Mouse (Mus musculus) forebrain, postnatal 0 days (tissue): ENCODE results near the gene Aes. TPM values are rescaled to one million over a fixed set of nuclear protein-coding genes. Genes with fewer than 3 reads are reported as not detected.

Experiments
- ATAC-seq: fragments of 200-750 bp; cut with Nextera tagmentation; 2 replicates; pipeline ENCODE4 v1.8.0; 2017; ENCODE audit warnings: mild to moderate bottlenecking, moderate library complexity
- DNase-seq: peaks from one replicate; pipeline ENCODE4 v3.0.0-alpha.2; 2015
- H3K27ac ChIP-seq: fragments of 300-500 bp; sonication (generic); 2 replicates; pipeline ENCODE4 v1.5.1; 2014; ENCODE audit warnings: low read depth, mild to moderate bottlenecking, antibody characterized with exemption, low read length, moderate library complexity, mixed read lengths
- H3K27me3 ChIP-seq: fragments of 300-500 bp; sonication (generic); 2 replicates; pipeline ENCODE4 v1.6.1; 2014; ENCODE audit warnings: mild to moderate bottlenecking, low read length, mixed read lengths; ENCODE audit not compliant: insufficient read depth
- H3K36me3 ChIP-seq: fragments of 300-500 bp; sonication (generic); 2 replicates; pipeline ENCODE4 v1.6.1; 2014; ENCODE audit warnings: mild to moderate bottlenecking, moderate library complexity; ENCODE audit not compliant: insufficient read depth
- H3K4me1 ChIP-seq: fragments of 300-500 bp; sonication (generic); 2 replicates; pipeline ENCODE4 v1.6.1; 2014; ENCODE audit warnings: antibody characterized with exemption; ENCODE audit not compliant: insufficient read depth
- H3K4me2 ChIP-seq: fragments of 300-500 bp; sonication (generic); 2 replicates; pipeline ENCODE4 v1.6.1; 2014; ENCODE audit warnings: low read depth, mild to moderate bottlenecking, moderate library complexity
- H3K4me3 ChIP-seq: fragments of 300-500 bp; sonication (generic); 2 replicates; pipeline ENCODE4 v1.5.1; 2014; ENCODE audit warnings: low read depth, low read length, mixed read lengths
- H3K9ac ChIP-seq: fragments of 300-500 bp; sonication (generic); 2 replicates; pipeline ENCODE4 v1.6.1; 2014; ENCODE audit warnings: mild to moderate bottlenecking
- H3K9me3 ChIP-seq: fragments of 300-500 bp; sonication (generic); 2 replicates; pipeline ENCODE4 v1.6.1; 2016; ENCODE audit warnings: low read length
- CTCF ChIP-seq: sonication (generic); IDR thresholded peaks from 2 replicates; pipeline ENCODE4 v1.5.1; 2016; ENCODE audit warnings: antibody characterized with exemption, control low read depth, low read depth
- WGBS: fragments of 180-500 bp; shearing (Covaris S2); extraction: QIAGEN DNeasy Blood & Tissue Kit; methylation state at CpG from one replicate; pipeline ENCODE4 v1.1.7; 2014; 5-methylcytosine and 5-hydroxymethylcytosine counted together
- polyA plus RNA-seq: library from polyadenylated mRNA; unstranded; fragments of >200 nt; fragmentation: Nextera tagmentation; extraction: Ambion mirVana; gene quantifications from 2 replicates; pipeline ENCODE4 v1.2.1, GENCODE M21; 2015
- total RNA-seq: library from RNA; depleted of rRNA; stranded (reverse); fragments of >200 nt; gene quantifications from 2 replicates; pipeline ENCODE4 v1.2.3, GENCODE M21; 2014

The Aes gene
- total and polyA plus RNA-seq, 2 experiments from 2014 or later: 450 to 802 TPM

DNA sequence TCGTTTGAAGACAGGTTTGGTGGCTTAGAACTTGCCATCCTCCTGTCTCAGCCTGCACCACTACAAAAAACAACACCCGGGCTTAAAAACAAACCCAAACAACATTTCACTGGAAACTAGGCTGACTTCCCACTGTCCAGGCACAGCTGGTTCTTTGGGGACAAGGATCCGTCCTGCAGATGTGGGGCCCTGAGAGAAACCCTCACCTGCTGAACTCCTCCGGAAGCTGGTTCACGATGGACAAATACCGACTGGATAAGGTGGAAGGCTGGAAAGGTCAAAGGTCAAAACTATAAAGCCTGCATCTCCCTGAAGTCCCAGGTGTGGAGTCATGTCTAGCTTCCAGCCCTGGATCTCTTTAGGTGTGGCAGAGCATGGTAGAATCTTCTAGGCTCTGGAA, 39.6 kb downstream of the Aes start:
- no peak for DNase-seq
- 66% methylated on average over 6 of the region's 6 CpGs for WGBS
- no peaks in the 10 kb centered on the region for H3K36me3 ChIP-seq
- no peak overlapping the region for H3K4me2 ChIP-seq
- H3K9me3 ChIP-seq: no peaks in the 10 kb centered on the region
- peaks cover 18% of the 10 kb centered on the region for H3K27me3 ChIP-seq
- H3K27ac ChIP-seq: no peak overlapping the region
- peaks cover 17% of the 10 kb centered on the region for H3K4me1 ChIP-seq
- no peak for ATAC-seq
- H3K4me3 ChIP-seq: no peak overlapping the region
- no peak overlapping the region for H3K9ac ChIP-seq
- TF ChIP-seq CTCF: no peak

GRCm38 (mm10) chr10:81599630-81600029, 40.3 kb downstream of the Aes start:
- no peak overlapping the region for H3K9ac ChIP-seq
- H3K27me3 ChIP-seq: peaks cover 17% of the 10 kb centered on the region
- H3K4me1 ChIP-seq: peaks cover 17% of the 10 kb centered on the region
- H3K4me3 ChIP-seq: no peak overlapping the region
- H3K9me3 ChIP-seq: no peaks in the 10 kb centered on the region
- ATAC-seq (no peak), DNase-seq (no peak)
- TF ChIP-seq CTCF: no peak
- H3K27ac ChIP-seq: no peak overlapping the region
- no peaks in the 10 kb centered on the region for H3K36me3 ChIP-seq
- no peak overlapping the region for H3K4me2 ChIP-seq
- WGBS: 88% methylated on average over 5 of the region's 5 CpGs

DNA sequence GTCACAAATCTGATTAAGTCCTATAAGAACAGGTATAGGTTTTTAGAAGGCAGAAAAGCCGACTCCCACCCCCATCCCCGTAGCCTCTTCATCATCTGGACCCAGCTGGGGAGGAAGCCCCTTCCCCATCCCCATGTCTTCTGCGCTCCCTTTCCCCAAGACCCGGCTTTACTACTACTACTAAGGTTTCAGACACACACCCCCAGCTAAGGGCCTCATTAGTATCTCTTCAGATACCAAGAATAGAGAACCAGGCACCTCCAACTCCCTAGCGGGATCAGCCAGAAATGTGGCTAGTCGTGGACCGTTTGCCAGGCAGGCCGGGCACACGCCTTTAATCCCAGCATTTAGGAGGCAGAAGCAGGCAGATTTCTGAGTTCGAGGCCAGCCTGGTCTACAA, 40.8 kb downstream of the Aes start:
- H3K4me3 ChIP-seq: no peak overlapping the region
- H3K4me2 ChIP-seq: no peak overlapping the region
- peaks cover 13% of the 10 kb centered on the region; the same call in 1 of the 2 replicates for H3K27me3 ChIP-seq
- H3K9ac ChIP-seq: no peak overlapping the region
- ATAC-seq: no peak
- no peak for TF ChIP-seq CTCF
- no peak overlapping the region for H3K27ac ChIP-seq
- H3K36me3 ChIP-seq: no peaks in the 10 kb centered on the region
- H3K4me1 ChIP-seq: peaks cover 17% of the 10 kb centered on the region
- no peak for DNase-seq
- no peaks in the 10 kb centered on the region for H3K9me3 ChIP-seq
- WGBS: 54% methylated on average over 10 of the region's 10 CpGs

- H3K9me3 ChIP-seq: no peaks in the 10 kb centered on the region
- no peak within 1 kb of the TSS; the same call in 1 of the 2 replicates for H3K9ac ChIP-seq
- H3K27me3 ChIP-seq: peaks cover 8% of the 10 kb centered on the region; the same call in 1 of the 2 replicates
- peak within 1 kb of the TSS; percentile 29 for H3K4me3 ChIP-seq
- WGBS: under 1% methylated on average over 28 of the region's 28 CpGs
- H3K4me2 ChIP-seq: peak within 1 kb of the TSS; percentile 64
- peaks cover 17% of the 10 kb centered on the region for H3K4me1 ChIP-seq
- no peak within 1 kb of the TSS for H3K27ac ChIP-seq
- H3K36me3 ChIP-seq: no peaks in the 10 kb centered on the region
- peak; percentile 97 for DNase-seq
- no peak for TF ChIP-seq CTCF
- ATAC-seq: peak; percentile 82
Observed at GRCm38 (mm10) chr10:81600738-81601203, 41.5 kb downstream of the Aes start, which contains the start of gene Tle6. Gene Tle6 (minus strand): TSS chr10:81601073.

- TF ChIP-seq CTCF: no peak
- Histone ChIP-seq H3K27ac (no peak overlapping the region), H3K4me1 (peaks cover 12% of the 10 kb centered on the region), H3K4me3 (no peak overlapping the region), H3K9me3 (no peaks in the 10 kb centered on the region), H3K9ac (no peak overlapping the region), H3K27me3 (0 out of 2 replicates have a peak, but pooled peaks cover 4% of the 10 kb centered on the region), H3K36me3 (no peaks in the 10 kb centered on the region), H3K4me2 (peak overlapping the region; percentile 64)
- DNase-seq (no peak), ATAC-seq (no peak)
- WGBS: 20% methylated on average over 7 of the region's 7 CpGs
Observed at GRCm38 (mm10) chr10:81601396-81601905, 42.2 kb downstream of the Aes start.

GRCm38 (mm10) chr10:81602741-81603151, 43.5 kb downstream of the Aes start:
- DNase-seq: peak; percentile 78
- Histone ChIP-seq H3K4me2 (no peak overlapping the region), H3K9me3 (no peaks in the 10 kb centered on the region), H3K4me1 (peaks cover 12% of the 10 kb centered on the region), H3K27ac (no peak overlapping the region), H3K9ac (no peak overlapping the region), H3K4me3 (no peak overlapping the region), H3K27me3 (0 out of 2 replicates have a peak, but pooled peaks cover 4% of the 10 kb centered on the region), H3K36me3 (no peaks in the 10 kb centered on the region)
- peak; percentile 81 for TF ChIP-seq CTCF
- ATAC-seq: no peak
- WGBS: 16% methylated on average over 4 of the region's 4 CpGs
